Mouse (Mus musculus): ENCODE measurements around the gene Fam126a. TPM values are rescaled to one million over a fixed set of nuclear protein-coding genes. Genes with fewer than 3 reads are reported as not detected.

Fam126a gene
- polyA plus RNA-seq, 1 experiment from 2014 or later: 27.5 TPM

DNA sequence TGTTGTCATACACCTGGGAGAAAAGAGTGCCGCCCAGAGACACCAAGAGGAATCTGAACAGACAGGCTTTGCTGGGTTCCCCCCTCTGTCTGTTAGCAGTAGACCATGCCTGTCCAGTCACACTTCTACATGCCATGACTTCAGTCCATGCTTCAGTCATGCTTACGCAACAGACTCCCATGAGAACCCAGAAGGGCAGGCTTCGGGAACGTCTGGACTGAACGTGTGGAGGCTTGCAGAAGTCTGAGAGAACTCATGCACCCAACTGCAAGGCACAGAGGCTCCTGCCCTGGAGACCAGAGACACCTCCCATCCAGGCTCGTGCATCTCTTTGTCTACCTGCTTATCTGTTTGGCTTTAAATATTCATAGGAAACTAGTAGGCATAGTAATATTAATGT is 6.2 kb upstream of the Fam126a start:
- WGBS: 85% methylated on average over 6 of the region's 6 CpGs
- no peaks in the 10 kb centered on the region for H3K27me3 ChIP-seq (ENCODE audit: insufficient read depth, poor library complexity, severe bottlenecking)
- DNase-seq (ENCODE audit: low spot score): no peak

DNA sequence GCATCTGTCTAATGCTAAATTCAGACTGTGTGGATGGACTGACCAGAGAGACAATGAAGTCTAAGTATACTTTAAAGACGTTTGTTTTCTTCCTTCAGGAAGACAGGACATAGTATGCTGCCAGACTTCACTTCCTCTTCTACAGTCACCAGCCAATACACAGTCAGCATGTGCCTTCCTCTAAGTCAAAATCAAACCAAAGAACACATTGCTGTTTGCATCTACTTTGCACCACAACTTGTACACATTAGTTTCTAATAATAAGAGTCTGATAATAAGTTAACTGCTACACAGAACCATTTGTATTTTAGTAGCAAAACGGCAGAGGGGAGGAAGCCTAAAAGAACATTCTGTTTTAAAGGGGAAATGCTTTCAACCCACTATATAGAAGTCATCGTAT is 4.5 kb upstream of the Fam126a start:
- no peak for DNase-seq (ENCODE audit: low spot score)
- Histone ChIP-seq H3K4me3 (no peak overlapping the region), H3K27ac (no peak overlapping the region), H3K9me3 (no peaks in the 10 kb centered on the region), H3K4me1 (no peaks in the 10 kb centered on the region), H3K27me3 (ENCODE audit: insufficient read depth, poor library complexity, severe bottlenecking) (no peaks in the 10 kb centered on the region), H3K36me3 (no peaks in the 10 kb centered on the region)
- WGBS: 44% methylated on average over 3 of the region's 3 CpGs

More for the DNA sequence above, 6.2 kb upstream of the Fam126a start:
- Histone ChIP-seq H3K4me1 (no peaks in the 10 kb centered on the region), H3K9me3 (no peaks in the 10 kb centered on the region), H3K36me3 (no peaks in the 10 kb centered on the region), H3K4me3 (no peak overlapping the region), H3K27ac (no peak overlapping the region)

DNA sequence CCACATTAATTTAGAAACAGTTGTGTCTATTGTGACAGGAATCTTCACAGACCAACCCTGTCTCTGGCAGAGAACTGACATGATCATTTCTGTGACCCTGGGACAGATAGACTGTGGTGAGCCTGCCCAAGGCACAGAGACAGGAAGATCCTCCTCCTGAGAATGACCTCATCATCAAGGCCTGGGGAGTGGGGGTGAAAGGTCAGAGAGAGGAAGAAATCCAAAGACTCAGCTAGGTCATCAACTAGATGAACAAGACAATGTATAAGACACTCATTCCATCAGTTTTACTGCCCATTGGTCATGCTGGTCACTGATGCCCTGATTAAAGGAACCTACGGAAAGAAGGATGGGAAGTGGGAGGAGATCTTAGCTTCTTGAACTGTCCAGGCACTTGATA is 3.6 kb upstream of the Fam126a start:
- DNase-seq (ENCODE audit: low spot score): no peak
- 56% methylated on average over 1 of the region's 1 CpGs for WGBS
- Histone ChIP-seq H3K36me3 (no peaks in the 10 kb centered on the region), H3K27me3 (ENCODE audit: insufficient read depth, poor library complexity, severe bottlenecking) (no peaks in the 10 kb centered on the region), H3K4me1 (peaks cover 4% of the 10 kb centered on the region; the same call in 1 of the 2 replicates), H3K9me3 (no peaks in the 10 kb centered on the region), H3K4me3 (no peak overlapping the region), H3K27ac (no peak overlapping the region)

DNA sequence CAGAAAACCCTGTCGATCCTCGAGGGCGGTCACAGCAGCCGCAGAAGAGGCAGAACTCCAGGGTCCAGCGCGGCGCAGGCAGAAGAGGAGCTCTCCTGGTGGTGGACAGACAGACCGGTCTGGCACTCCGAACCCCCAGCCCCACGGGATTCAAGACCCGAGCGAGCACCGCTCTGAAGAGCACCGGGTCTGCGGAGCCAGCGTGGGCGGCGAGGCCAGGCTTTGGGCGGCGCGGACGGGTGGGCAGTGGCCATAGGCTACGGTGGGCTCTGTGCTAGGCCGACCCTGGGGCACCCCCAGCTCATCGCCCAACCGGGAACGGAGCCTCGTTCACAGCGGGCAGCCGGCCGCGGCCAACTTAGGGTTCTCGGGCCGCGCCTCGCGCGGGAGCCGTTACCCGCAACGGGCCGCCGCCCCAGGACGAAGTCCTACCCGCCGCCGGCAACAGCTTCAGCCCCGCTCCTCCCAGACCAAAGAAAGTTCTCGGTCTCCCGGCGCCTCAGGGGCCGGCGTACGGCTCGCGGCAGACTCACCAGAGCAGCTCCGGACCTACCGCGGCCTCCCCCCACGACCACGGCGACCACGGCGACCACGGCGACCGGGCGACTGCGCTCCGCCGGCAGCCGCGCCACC is 428 bp downstream of the Fam126a start:
- H3K4me1 ChIP-seq: peaks cover 15% of the 10 kb centered on the region
- H3K9me3 ChIP-seq: no peaks in the 10 kb centered on the region
- peak overlapping the region; percentile 97 for H3K4me3 ChIP-seq
- H3K36me3 ChIP-seq: 0 out of 2 replicates have a peak, but pooled peaks cover 3% of the 10 kb centered on the region
- WGBS: under 1% methylated on average over 72 of the region's 73 CpGs
- peak; percentile 84 for DNase-seq (ENCODE audit: low spot score)
- peak overlapping the region; percentile 96 for H3K27ac ChIP-seq
- H3K27me3 ChIP-seq (ENCODE audit: insufficient read depth, poor library complexity, severe bottlenecking): no peaks in the 10 kb centered on the region

DNA sequence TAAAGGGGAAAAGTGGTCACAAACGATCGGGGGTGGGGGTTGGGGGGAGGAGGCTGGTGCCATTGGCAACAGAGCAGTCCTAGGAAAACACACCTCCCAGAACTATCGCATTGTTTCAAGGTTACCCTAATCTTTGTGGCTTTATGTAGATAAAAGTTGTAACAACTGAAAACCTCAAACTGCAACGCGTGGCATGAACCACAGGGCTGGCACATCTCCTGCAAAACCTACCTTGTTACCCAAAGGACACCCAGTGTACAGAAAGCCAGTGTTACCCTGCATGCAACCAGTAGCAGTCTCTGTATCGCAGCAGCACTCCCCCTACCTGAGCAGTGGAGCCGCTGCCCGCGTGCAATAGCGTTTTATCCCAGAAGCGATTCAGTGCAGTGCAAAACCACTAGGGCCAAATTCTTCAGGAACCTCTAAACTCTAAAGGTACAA is 1.1 kb downstream of the Fam126a start:
- WGBS: 4% methylated on average over 11 of the region's 11 CpGs

DNA sequence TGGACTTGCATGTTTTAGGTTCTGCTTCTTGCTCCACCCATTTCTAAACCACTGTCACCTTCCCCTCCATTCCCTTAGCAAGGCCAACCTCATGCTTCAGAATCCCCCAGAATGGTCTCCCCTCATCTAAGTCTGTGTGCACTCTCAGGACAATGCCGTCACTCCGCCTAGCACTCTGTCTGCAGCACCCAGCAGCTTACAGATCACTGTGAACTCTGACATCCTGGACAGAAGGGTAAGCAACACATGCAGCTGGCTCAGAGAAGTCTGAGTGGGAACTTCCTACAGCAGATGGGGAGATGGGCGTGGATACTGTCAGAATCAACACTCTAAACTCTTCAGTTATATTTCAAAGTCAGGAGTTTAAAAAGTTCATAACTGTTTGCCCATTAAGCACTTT is 5.5 kb downstream of the Fam126a start:
- peaks cover 20% of the 10 kb centered on the region for H3K4me1 ChIP-seq
- 72% methylated on average over 3 of the region's 3 CpGs for WGBS
- H3K27ac ChIP-seq: no peak overlapping the region
- H3K27me3 ChIP-seq (ENCODE audit: insufficient read depth, poor library complexity, severe bottlenecking): no peaks in the 10 kb centered on the region
- no peak overlapping the region for H3K4me3 ChIP-seq
- no peaks in the 10 kb centered on the region for H3K9me3 ChIP-seq
- DNase-seq (ENCODE audit: low spot score): no peak
- 0 out of 2 replicates have a peak, but pooled peaks cover 10% of the 10 kb centered on the region for H3K36me3 ChIP-seq

More for the DNA sequence above, 1.1 kb downstream of the Fam126a start:
- DNase-seq (ENCODE audit: low spot score): peak; percentile 85
- Histone ChIP-seq H3K4me1 (peaks cover 17% of the 10 kb centered on the region), H3K27ac (peak overlapping the region; percentile 96), H3K9me3 (no peaks in the 10 kb centered on the region), H3K36me3 (0 out of 2 replicates have a peak, but pooled peaks cover 7% of the 10 kb centered on the region), H3K4me3 (peak overlapping the region; percentile 97), H3K27me3 (ENCODE audit: insufficient read depth, poor library complexity, severe bottlenecking) (no peaks in the 10 kb centered on the region)

DNA sequence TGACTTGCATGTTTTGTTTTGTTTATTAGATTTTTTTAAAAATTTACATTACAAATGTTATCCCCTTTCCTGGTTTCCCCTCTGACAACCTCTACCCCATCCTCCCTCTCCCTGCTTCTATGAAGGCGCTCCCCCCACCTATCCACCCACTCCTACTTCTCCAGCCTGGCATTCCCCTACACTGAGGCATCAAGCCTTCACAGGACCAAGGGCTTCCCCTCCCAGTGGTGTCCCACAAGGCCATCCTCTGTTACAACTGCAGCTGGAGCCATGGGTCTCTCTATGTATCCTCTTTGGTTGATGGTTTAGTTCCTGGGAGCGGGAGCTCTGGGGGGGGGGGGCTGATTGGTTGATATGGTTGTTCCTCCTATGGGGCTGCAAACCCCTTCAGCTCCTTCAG is 7.3 kb downstream of the Fam126a start:
- Histone ChIP-seq H3K4me3 (no peak overlapping the region), H3K9me3 (no peaks in the 10 kb centered on the region), H3K4me1 (peaks cover 13% of the 10 kb centered on the region; the same call in 1 of the 2 replicates), H3K36me3 (0 out of 2 replicates have a peak, but pooled peaks cover 10% of the 10 kb centered on the region), H3K27ac (no peak overlapping the region), H3K27me3 (ENCODE audit: insufficient read depth, poor library complexity, severe bottlenecking) (no peaks in the 10 kb centered on the region)
- 89% methylated on average over 2 of the region's 2 CpGs for WGBS
- DNase-seq (ENCODE audit: low spot score): no peak

DNA sequence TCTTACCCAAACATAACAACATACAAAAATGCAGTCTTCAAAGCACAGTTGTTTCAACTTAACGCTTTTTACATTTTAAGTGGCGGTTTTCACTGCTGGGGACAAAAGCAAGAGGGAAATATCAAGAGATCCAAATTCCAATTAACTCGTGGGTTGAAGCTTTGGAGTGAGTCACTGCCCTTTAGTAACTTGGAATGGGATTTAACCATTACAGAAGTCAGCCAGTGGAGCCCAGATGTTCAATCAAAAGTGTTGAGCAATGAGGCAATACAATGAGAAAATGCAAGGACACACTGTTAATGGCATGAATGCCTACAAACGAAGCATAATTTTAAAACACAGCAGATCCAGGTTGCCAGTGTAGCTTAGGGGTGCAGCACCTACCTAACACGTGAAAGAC is 8.8 kb downstream of the Fam126a start:
- WGBS: 74% methylated on average over 5 of the region's 5 CpGs
- Histone ChIP-seq H3K27ac (no peak overlapping the region), H3K4me1 (peaks cover 9% of the 10 kb centered on the region; the same call in 1 of the 2 replicates), H3K4me3 (no peak overlapping the region), H3K36me3 (peaks cover 10% of the 10 kb centered on the region; the same call in 1 of the 2 replicates), H3K9me3 (no peaks in the 10 kb centered on the region), H3K27me3 (ENCODE audit: insufficient read depth, poor library complexity, severe bottlenecking) (no peaks in the 10 kb centered on the region)
- no peak for DNase-seq (ENCODE audit: low spot score)

DNA sequence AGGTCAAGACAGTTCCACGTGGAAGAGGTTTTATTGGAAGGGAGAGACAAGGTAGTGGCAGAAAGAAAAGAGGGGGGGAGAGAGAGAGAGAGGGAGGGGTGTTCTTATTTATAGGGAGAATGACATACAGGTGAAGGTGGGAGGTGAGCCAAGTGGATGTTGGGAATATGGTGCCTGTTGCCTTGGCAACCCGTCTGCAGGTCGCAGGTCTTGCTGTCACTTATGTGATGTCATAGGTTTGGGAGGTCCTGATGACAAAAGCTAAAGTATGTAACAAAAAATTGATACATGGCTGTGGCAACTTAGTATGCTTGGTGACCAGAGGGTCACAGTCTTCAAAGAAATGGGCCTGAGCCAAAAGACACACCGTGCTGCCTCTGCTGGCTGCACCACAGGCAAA is 10.1 kb downstream of the Fam126a start:
- no peaks in the 10 kb centered on the region for H3K27me3 ChIP-seq (ENCODE audit: insufficient read depth, poor library complexity, severe bottlenecking)
- no peak overlapping the region for H3K4me3 ChIP-seq
- 77% methylated on average over 4 of the region's 4 CpGs for WGBS
- no peak overlapping the region for H3K27ac ChIP-seq
- H3K36me3 ChIP-seq: peaks cover 10% of the 10 kb centered on the region; the same call in 1 of the 2 replicates
- DNase-seq (ENCODE audit: low spot score): no peak
- no peaks in the 10 kb centered on the region for H3K9me3 ChIP-seq
- peaks cover 8% of the 10 kb centered on the region; the same call in 1 of the 2 replicates for H3K4me1 ChIP-seq

DNA sequence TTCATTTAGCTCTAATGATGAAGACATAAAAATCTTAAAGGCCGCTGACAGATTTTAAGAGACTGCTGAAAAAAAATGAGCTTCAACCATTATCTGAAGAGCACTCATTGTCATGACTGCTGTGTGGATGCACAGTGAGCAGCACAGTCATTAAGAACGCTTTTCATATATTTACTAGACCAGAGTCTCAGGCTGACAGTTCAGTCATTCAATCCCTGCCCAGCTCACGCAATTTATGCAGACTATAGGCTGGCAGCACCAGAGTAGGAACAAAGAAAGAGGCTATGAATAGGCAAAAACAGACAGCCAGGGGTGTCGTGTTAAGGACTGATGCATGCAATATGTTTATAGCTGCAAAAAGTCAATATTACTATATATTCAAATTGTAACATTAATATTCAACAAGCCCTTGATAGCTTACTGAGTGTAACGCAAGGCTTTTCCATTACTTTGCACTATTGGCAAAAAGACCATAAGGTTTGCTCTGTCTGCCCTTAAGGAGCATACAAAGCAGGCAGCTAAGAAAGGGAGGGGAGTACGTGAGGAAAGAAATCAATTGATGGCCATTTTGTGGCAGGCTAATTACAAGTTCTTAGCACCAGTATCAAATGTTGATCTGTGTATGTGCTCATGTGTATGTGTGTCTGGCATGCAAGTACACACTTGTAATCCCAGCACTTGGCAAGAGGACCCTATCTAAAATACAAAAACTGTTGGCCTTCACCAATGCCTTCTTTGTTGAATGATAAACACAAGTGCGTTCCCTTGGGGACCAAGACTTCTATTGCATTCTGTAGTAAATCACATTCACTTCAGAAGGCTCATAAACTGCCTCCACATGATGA is 10.9 kb downstream of the Fam126a start:
- DNase-seq (ENCODE audit: low spot score): no peak
- Histone ChIP-seq H3K27me3 (ENCODE audit: insufficient read depth, poor library complexity, severe bottlenecking) (no peaks in the 10 kb centered on the region), H3K4me3 (no peak overlapping the region), H3K4me1 (0 out of 2 replicates have a peak, but pooled peaks cover 2% of the 10 kb centered on the region), H3K9me3 (no peaks in the 10 kb centered on the region), H3K36me3 (peaks cover 6% of the 10 kb centered on the region; the same call in 1 of the 2 replicates), H3K27ac (no peak overlapping the region)
- 90% methylated on average over 7 of the region's 7 CpGs for WGBS

DNA sequence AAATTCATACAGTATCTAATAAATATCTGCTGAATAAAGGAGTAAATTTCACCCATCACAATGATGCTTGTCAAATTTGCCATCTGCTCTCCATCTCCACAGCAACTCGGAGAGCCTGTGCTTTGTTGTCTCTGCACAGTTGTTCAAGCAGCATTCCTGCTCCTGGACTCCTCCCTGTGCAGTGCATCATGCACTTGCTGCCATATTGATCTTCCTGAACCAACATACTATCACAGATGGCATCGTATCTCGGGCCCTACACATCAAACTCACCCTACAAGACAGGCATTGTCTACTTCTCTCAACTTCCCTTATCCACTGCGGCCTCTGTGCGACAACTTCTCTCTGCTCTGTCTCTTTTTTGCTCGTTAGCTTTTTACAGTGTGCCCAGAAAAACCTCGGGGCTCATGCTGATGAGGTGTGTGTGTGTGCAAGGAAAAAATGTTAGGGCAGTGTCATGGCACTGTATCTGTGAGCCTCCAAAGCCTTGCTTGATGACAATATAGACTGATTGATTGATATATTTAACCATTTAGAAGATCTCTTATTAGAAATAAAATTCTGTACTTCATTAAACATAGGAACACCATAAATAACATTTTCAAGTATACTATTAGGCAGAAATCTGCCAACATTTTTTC is 11.7 kb downstream of the Fam126a start:
- no peak overlapping the region for H3K4me3 ChIP-seq
- 0 out of 2 replicates have a peak, but pooled peaks cover 2% of the 10 kb centered on the region for H3K4me1 ChIP-seq
- no peaks in the 10 kb centered on the region for H3K27me3 ChIP-seq (ENCODE audit: insufficient read depth, poor library complexity, severe bottlenecking)
- peaks cover 6% of the 10 kb centered on the region; the same call in 1 of the 2 replicates for H3K36me3 ChIP-seq
- no peak overlapping the region for H3K27ac ChIP-seq
- 86% methylated on average over 7 of the region's 7 CpGs for WGBS
- H3K9me3 ChIP-seq: no peaks in the 10 kb centered on the region
- no peak for DNase-seq (ENCODE audit: low spot score)

DNA sequence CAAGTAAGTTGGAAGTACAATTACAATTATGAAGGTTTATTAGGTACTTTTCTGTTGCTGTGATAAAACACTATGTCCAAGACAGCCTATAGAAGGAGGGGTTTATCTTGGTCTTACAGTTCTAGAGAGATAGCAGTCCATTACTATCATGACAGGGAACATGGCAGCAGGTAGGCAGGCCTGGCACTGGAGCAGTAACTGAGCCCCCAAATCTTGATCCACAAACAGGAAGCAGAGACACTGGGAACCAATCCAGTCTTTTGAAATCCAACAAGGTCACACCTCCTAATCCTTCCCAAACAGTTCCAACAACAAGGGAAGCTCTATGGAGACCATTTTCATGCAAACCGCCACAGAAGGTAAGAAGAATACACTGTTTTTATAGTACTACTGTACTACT is 13.6 kb downstream of the Fam126a start:
- no peaks in the 10 kb centered on the region for H3K9me3 ChIP-seq
- no peak overlapping the region for H3K27ac ChIP-seq
- no peaks in the 10 kb centered on the region for H3K4me1 ChIP-seq
- no peak for DNase-seq (ENCODE audit: low spot score)
- peaks cover 3% of the 10 kb centered on the region; the same call in 1 of the 2 replicates for H3K36me3 ChIP-seq
- 98% methylated on average over 1 of the region's 1 CpGs for WGBS
- H3K27me3 ChIP-seq (ENCODE audit: insufficient read depth, poor library complexity, severe bottlenecking): no peaks in the 10 kb centered on the region
- no peak overlapping the region for H3K4me3 ChIP-seq
